Mouse (Mus musculus): ENCODE data around the gene Adgrv1.

Gene Adgrv1

GRCm38 (mm10) chr13:81402826-81403225 is 230.1 kb downstream of the Adgrv1 start:
- DNase-seq = no peak

GRCm38 (mm10) chr13:81402191-81402590 is 230.8 kb downstream of the Adgrv1 start:
- DNase-seq = no peak

GRCm38 (mm10) chr13:81401742-81402141 is 231.2 kb downstream of the Adgrv1 start:
- DNase-seq = no peak

- DNase-seq = no peak
Observed at GRCm38 (mm10) chr13:81385597-81386362, 247.2 kb downstream of the Adgrv1 start.

GRCm38 (mm10) chr13:81381835-81382234 is 251.1 kb downstream of the Adgrv1 start:
- no peak for DNase-seq

- no peak for DNase-seq
Observed at GRCm38 (mm10) chr13:81370801-81371456, 262.0 kb downstream of the Adgrv1 start.

- DNase-seq = no peak
Observed at GRCm38 (mm10) chr13:81370196-81370595, 262.8 kb downstream of the Adgrv1 start.

- no peak for DNase-seq
Observed at GRCm38 (mm10) chr13:81369564-81369963, 263.4 kb downstream of the Adgrv1 start.

- no peak for DNase-seq
Observed at GRCm38 (mm10) chr13:81368987-81369386, 264.0 kb downstream of the Adgrv1 start.

GRCm38 (mm10) chr13:81367681-81368376 is 265.1 kb downstream of the Adgrv1 start:
- DNase-seq = peak; percentile 5

GRCm38 (mm10) chr13:81360338-81360737 is 272.6 kb downstream of the Adgrv1 start:
- no peak for DNase-seq

GRCm38 (mm10) chr13:81358766-81359165 is 274.2 kb downstream of the Adgrv1 start:
- DNase-seq = no peak

- DNase-seq = no peak
Observed at GRCm38 (mm10) chr13:81358365-81358764, 274.6 kb downstream of the Adgrv1 start.

GRCm38 (mm10) chr13:81357215-81357614 is 275.7 kb downstream of the Adgrv1 start:
- no peak for DNase-seq

GRCm38 (mm10) chr13:81354587-81354986 is 278.4 kb downstream of the Adgrv1 start:
- no peak for DNase-seq

- DNase-seq = peak; percentile 7
Observed at GRCm38 (mm10) chr13:81352296-81352695, 280.7 kb downstream of the Adgrv1 start.

GRCm38 (mm10) chr13:81351462-81352155 is 281.3 kb downstream of the Adgrv1 start:
- DNase-seq = peak; percentile 18

GRCm38 (mm10) chr13:81347261-81347980 is 285.5 kb downstream of the Adgrv1 start:
- no peak for DNase-seq

- DNase-seq = no peak
Observed at GRCm38 (mm10) chr13:81342987-81343596, 289.9 kb downstream of the Adgrv1 start.

GRCm38 (mm10) chr13:81335241-81335640 is 297.7 kb downstream of the Adgrv1 start:
- no peak for DNase-seq

GRCm38 (mm10) chr13:81332018-81332417 is 300.9 kb downstream of the Adgrv1 start:
- DNase-seq = no peak

GRCm38 (mm10) chr13:81329762-81330161 is 303.2 kb downstream of the Adgrv1 start:
- no peak for DNase-seq

All from liver (tissue).